Mouse (Mus musculus): ENCODE measurements around the gene Nfx1. TPM values are rescaled to one million over a fixed set of nuclear protein-coding genes. Genes with fewer than 3 reads are reported as not detected.

Gene Nfx1
- 129 TPM for polyA plus RNA-seq (2017; shearing (Covaris generic))

GRCm38 (mm10) chr4:40970842-40971701 lies at the start of gene Nfx1:
Nfx1 (plus strand) TSS chr4:40970906.

GRCm38 (mm10) chr4:40948160-40948708 lies 22.5 kb upstream of the Nfx1 start, which contains the start of the genes Bag1 and Chmp5:
Bag1 (minus strand) TSS chr4:40948294.
Chmp5 (plus strand) TSS chr4:40948407.

GRCm38 (mm10) chr4:41047524-41048271 lies 77.0 kb downstream of the Nfx1 start, which contains the start of gene Aqp7:
Aqp7 (minus strand) TSS chr4:41048139.

Other genes starting within 250 kb of the Nfx1 start
- 418 TPM for gene Dnaja1, start 248.8 kb upstream of the Nfx1 start, polyA plus RNA-seq (2017; shearing (Covaris generic))
- gene Smu1, start 213.0 kb upstream of the Nfx1 start, polyA plus RNA-seq (2017; shearing (Covaris generic)), result 148 TPM
- 34.7 TPM for gene B4galt1, start 116.9 kb upstream of the Nfx1 start, polyA plus RNA-seq (2017; shearing (Covaris generic))
- not detected for gene Spink4, start 50.9 kb upstream of the Nfx1 start, polyA plus RNA-seq (2017; shearing (Covaris generic))
- 18.3 TPM for gene Bag1, start 22.6 kb upstream of the Nfx1 start, polyA plus RNA-seq (2017; shearing (Covaris generic))
- 91.2 TPM for gene Chmp5, start 22.5 kb upstream of the Nfx1 start, polyA plus RNA-seq (2017; shearing (Covaris generic))
- gene Aqp7, start 77.2 kb downstream of the Nfx1 start, polyA plus RNA-seq (2017; shearing (Covaris generic)), result not detected
- 13.1 TPM for gene Aqp3, start 127.3 kb downstream of the Nfx1 start, polyA plus RNA-seq (2017; shearing (Covaris generic))
- 64.4 TPM for gene Nol6, start 153.5 kb downstream of the Nfx1 start, polyA plus RNA-seq (2017; shearing (Covaris generic))
- gene Ube2r2, start 164.8 kb downstream of the Nfx1 start, polyA plus RNA-seq (2017; shearing (Covaris generic)), result 30.6 TPM

All from inflammation-experienced regulatory T-cells, adult 16 weeks (primary cell).